Mouse (Mus musculus): ENCODE data around the gene Ccdc63. TPM values are rescaled to one million over a fixed set of nuclear protein-coding genes. Genes with fewer than 3 reads are reported as not detected.

Gene Ccdc63
- polyA plus RNA-seq, 1 experiment from 2014 or later = not detected

DNA sequence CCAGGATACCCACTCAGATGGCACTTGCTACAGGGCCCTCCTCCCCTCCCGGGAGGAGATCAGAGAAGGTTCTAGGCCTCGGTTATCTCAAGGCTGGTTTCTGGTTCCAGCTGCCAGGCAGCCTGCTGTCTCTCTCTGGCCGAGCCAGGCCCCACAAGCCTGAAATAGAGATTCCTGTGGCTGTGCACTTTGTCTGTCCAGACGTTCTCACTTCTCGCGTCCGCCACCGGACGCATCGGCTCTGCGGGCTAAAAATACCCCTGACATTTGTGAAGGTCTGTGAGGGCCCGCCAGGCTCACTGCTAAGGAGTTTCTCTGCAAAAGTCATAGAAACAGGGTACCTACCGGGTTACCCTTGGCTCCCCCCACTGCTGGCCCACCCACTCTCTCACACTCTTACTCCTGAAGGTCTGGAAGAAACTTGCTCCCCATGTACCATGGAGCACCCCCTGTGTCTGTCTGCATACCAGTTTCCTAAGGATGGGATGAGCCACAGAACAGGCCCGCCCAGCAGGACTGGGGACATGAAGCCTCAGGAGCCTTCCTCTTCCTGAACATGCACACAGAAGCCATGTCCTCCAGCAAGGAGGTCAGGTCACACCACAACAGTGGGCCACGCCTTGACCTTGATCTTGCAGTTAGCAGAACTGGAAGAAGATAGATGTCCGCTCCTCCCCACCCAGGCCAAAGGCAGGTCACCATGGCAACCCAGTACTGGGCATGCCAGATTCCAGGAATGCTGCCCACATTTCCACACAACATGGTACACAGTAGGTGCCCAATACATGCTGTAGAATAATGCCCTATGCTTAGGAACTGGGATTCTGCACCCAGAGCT is 69.4 kb downstream of the Ccdc63 start:
- Histone ChIP-seq H3K27ac (no peak overlapping the region), H3K9ac (no peak overlapping the region), H3K4me2 (no peak overlapping the region), H3K4me3 (no peak overlapping the region), H3K27me3 (0 out of 2 replicates have a peak, but pooled peaks cover 9% of the 10 kb centered on the region), H3K36me3 (no peaks in the 10 kb centered on the region), H3K4me1 (replicated peaks) (no peaks in the 10 kb centered on the region), H3K9me3 (no peaks in the 10 kb centered on the region)
- WGBS = 85% methylated on average over 16 of the region's 16 CpGs
- no peak for ATAC-seq (ENCODE audit: low FRiP score)

DNA sequence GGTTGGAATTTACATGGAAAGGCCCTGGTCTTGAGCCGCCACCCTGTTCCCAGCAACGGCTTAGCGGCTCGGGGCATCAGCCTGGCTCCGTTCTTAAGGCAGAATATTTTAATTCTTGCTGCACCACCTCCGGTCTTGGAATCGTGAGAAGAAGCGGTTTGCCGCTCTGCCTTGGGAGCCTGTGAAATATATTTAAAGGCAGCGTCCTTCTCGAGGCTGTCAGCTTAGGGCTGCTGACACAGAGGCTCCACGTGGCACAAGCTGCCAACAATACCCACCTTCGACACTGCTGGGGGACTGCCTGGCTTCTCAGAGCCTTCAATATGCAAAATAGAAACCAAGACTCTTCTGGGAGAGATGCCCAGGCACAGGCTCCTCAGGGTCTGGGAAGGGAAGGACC is 72.1 kb downstream of the Ccdc63 start:
- WGBS = 78% methylated on average over 13 of the region's 13 CpGs
- H3K9me3 ChIP-seq = no peaks in the 10 kb centered on the region
- no peak for ATAC-seq (ENCODE audit: low FRiP score)

DNA sequence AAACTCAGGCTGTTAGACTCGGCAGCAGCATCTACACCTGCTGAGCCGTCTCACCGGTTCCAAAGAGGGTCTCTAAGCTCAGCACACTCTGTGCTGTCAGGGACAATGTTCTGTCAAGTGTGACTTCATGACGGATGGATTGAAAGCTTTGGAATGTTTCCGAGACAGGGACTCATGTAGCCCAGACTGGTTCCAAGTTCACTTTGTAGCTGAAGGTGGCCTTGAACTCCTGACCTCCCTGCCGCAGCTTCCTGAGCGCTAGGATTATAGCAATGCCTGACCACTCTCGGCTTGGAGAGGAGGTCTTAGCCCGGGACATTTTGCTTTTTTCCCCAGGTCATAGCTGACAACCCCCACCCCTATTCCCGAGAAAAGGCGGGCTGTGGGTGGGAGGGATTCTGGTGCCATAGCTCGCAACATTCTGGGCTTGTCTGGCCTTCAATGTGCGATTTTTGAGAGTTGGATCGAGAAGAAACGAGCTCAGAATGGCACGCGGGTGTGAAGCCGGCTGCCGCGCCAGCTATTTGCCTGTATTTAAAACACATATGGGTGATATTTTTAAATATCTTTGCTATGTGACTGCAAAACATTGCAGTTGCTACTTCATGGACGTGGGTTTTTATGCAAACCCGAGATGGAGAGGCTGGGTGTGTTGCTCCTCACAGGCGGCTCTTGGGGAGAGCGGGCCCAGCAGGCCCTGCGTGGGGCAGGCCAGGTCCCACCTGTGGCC is 77.3 kb downstream of the Ccdc63 start:
- no peaks in the 10 kb centered on the region for H3K36me3 ChIP-seq
- WGBS = 79% methylated on average over 25 of the region's 25 CpGs
- no peak overlapping the region for H3K9ac ChIP-seq
- H3K27me3 ChIP-seq = 0 out of 2 replicates have a peak, but pooled peaks cover 15% of the 10 kb centered on the region
- no peak overlapping the region for H3K27ac ChIP-seq
- H3K9me3 ChIP-seq = no peaks in the 10 kb centered on the region
- no peak overlapping the region for H3K4me3 ChIP-seq
- ATAC-seq (ENCODE audit: low FRiP score) = no peak
- peaks cover 23% of the 10 kb centered on the region for H3K4me1 ChIP-seq (replicated peaks)
- no peak overlapping the region for H3K4me2 ChIP-seq

More for the DNA sequence above, 72.1 kb downstream of the Ccdc63 start:
- Histone ChIP-seq H3K27ac (no peak overlapping the region), H3K9ac (no peak overlapping the region), H3K4me2 (no peak overlapping the region), H3K4me1 (replicated peaks) (no peaks in the 10 kb centered on the region), H3K36me3 (no peaks in the 10 kb centered on the region), H3K27me3 (0 out of 2 replicates have a peak, but pooled peaks cover 12% of the 10 kb centered on the region), H3K4me3 (no peak overlapping the region)

GRCm38 (mm10) chr5:122062479-122062878 is 78.1 kb downstream of the Ccdc63 start:
- no peak overlapping the region for H3K27ac ChIP-seq
- WGBS = 37% methylated on average over 12 of the region's 12 CpGs
- H3K4me1 ChIP-seq (replicated peaks) = peaks cover 23% of the 10 kb centered on the region
- H3K4me2 ChIP-seq = no peak overlapping the region
- H3K9me3 ChIP-seq = no peaks in the 10 kb centered on the region
- ATAC-seq (ENCODE audit: low FRiP score) = no peak
- no peaks in the 10 kb centered on the region for H3K36me3 ChIP-seq
- 0 out of 2 replicates have a peak, but pooled peaks cover 15% of the 10 kb centered on the region for H3K27me3 ChIP-seq
- no peak overlapping the region; the same call in 1 of the 2 replicates for H3K9ac ChIP-seq
- no peak overlapping the region for H3K4me3 ChIP-seq

DNA sequence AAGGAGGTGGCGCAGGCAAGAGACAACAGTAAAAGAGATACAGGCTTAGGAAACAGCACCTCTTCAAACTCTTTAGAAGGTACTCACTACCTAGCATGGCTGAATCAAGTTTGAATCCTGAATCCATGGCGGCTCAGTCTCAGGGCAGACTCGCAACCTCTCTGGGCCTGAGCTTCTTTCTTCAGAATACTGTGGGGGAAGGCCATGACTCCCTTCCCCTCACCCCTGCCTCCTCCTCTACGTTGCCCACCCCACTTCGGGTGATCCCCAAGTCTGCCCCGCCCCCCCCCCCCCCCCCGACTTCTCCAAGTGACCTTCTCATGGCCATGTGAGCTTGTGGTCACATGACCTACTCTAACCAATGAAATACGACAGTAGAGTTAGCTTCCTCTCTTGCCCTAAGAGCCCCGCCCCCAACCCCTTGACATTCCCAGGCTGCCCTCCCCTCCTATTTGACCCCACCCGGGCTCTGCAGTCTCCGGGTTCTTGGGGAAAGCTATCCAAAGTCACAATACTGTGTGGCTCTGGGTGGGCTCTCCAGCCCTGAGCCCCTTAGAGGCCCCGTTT is 79.8 kb downstream of the Ccdc63 start:
- Histone ChIP-seq H3K9me3 (no peaks in the 10 kb centered on the region), H3K27ac (no peak overlapping the region), H3K4me1 (replicated peaks) (peaks cover 23% of the 10 kb centered on the region), H3K27me3 (0 out of 2 replicates have a peak, but pooled peaks cover 8% of the 10 kb centered on the region), H3K36me3 (no peaks in the 10 kb centered on the region), H3K4me2 (no peak overlapping the region), H3K9ac (no peak overlapping the region), H3K4me3 (no peak overlapping the region)
- WGBS = 25% methylated on average over 8 of the region's 12 CpGs
- ATAC-seq (ENCODE audit: low FRiP score) = no peak

DNA sequence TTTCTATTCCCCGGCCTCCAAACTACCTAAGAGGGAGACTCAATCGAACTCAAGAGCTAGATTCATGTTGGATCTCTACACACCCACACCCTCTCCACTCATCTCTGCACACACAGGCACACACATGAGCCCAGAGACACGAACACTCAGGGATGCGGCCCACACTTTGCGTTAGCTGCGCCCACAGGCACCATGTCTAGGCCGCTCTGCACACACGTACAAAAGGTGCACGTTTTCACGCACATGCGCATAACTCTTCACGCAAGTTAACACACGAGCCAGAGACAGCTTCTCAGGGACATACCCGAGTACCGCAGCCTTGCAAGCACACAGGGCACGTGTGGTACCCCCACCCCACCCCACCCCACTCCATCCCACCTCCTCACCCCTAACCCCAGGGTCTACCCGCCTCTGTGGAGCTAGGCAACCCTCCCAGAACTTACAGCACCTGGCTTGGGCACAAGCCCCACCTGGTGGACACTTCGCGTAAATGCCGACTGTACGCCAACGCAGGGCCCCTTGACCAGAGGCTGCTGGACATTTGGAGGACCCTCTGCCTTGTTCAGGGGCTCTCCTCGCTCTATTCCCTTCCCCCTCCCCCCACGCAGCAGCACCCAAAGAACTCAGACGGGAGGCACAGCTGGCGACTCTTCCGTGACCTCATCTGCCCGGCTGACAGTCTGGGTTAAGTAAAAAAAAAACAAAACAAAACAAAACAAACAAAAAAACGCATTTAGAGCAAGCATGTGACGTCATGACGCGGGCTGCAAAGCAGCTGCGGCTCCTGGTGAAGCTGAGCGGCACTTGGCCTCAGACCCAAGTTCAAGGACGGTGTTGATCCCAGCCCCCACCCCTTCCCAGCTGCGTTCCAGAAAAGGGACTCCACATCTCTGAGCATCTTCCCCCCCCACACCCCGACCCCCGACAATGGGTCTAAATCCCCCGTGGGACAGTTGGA is 81.3 kb downstream of the Ccdc63 start:
- H3K9ac ChIP-seq = peak overlapping the region; percentile 24; the same call in 1 of the 2 replicates
- 27% methylated on average over 39 of the region's 39 CpGs for WGBS
- no peaks in the 10 kb centered on the region for H3K9me3 ChIP-seq
- ATAC-seq (ENCODE audit: low FRiP score) = no peak; the same call in 1 of the 2 replicates
- H3K36me3 ChIP-seq = no peaks in the 10 kb centered on the region
- H3K4me2 ChIP-seq = peak overlapping the region; percentile 46
- peaks cover 27% of the 10 kb centered on the region for H3K4me1 ChIP-seq (replicated peaks)
- peak overlapping the region; percentile 20; the same call in 1 of the 2 replicates for H3K4me3 ChIP-seq
- H3K27ac ChIP-seq = no peak overlapping the region
- 0 out of 2 replicates have a peak, but pooled peaks cover 3% of the 10 kb centered on the region for H3K27me3 ChIP-seq

Other genes starting within 250 kb of the Ccdc63 start
- 28.1 and 29.1 TPM in 2 replicates for gene Cux2, start 90.7 kb downstream of the Ccdc63 start, polyA plus RNA-seq (2015; fragmentation: Nextera tagmentation; extraction: Ambion mirVana)
- gene Myl2, start 39.9 kb downstream of the Ccdc63 start, polyA plus RNA-seq (2015; fragmentation: Nextera tagmentation; extraction: Ambion mirVana) = 3.7 and 7.3 TPM in 2 replicates
- 204 and 206 TPM in 2 replicates for gene Ppp1cc, start 17.5 kb upstream of the Ccdc63 start, polyA plus RNA-seq (2015; fragmentation: Nextera tagmentation; extraction: Ambion mirVana)
- 1.8 and 2.2 TPM in 2 replicates for gene Hvcn1, start 66.0 kb upstream of the Ccdc63 start, polyA plus RNA-seq (2015; fragmentation: Nextera tagmentation; extraction: Ambion mirVana)
- 5.9 and 6.6 TPM in 2 replicates for gene Tctn1, start 123.6 kb upstream of the Ccdc63 start, polyA plus RNA-seq (2015; fragmentation: Nextera tagmentation; extraction: Ambion mirVana)
- 8.0 and 8.3 TPM in 2 replicates for gene Pptc7, start 143.5 kb upstream of the Ccdc63 start, polyA plus RNA-seq (2015; fragmentation: Nextera tagmentation; extraction: Ambion mirVana)
- gene Rad9b, start 213.4 kb upstream of the Ccdc63 start, polyA plus RNA-seq (2015; fragmentation: Nextera tagmentation; extraction: Ambion mirVana) = 21.0 and 23.9 TPM in 2 replicates
- gene Vps29, start 213.5 kb upstream of the Ccdc63 start, polyA plus RNA-seq (2015; fragmentation: Nextera tagmentation; extraction: Ambion mirVana) = 297 and 305 TPM in 2 replicates
- gene Gpn3, start 231.1 kb upstream of the Ccdc63 start, polyA plus RNA-seq (2015; fragmentation: Nextera tagmentation; extraction: Ambion mirVana) = 48.3 and 50.2 TPM in 2 replicates
- 131 and 132 TPM in 2 replicates for gene Fam216a, start 231.5 kb upstream of the Ccdc63 start, polyA plus RNA-seq (2015; fragmentation: Nextera tagmentation; extraction: Ambion mirVana)

Measured in hindbrain, embryonic 13.5 days (tissue).